Mouse (Mus musculus) embryonic facial prominence, embryonic 13.5 days (tissue): ENCODE results near the gene Tmem136. TPM values are rescaled to one million over a fixed set of nuclear protein-coding genes. Genes with fewer than 3 reads are reported as not detected.
A peak's percentile ranks its signal among the peaks of the same experiment; 100 is the strongest.
"Not testable (repeated sequence)": the region's sequence is repeated elsewhere in the genome, so short reads cannot be mapped to it uniquely, and the experiment has no call there.

ENCODE experiments used
- ATAC-seq: fragments of 200-750 bp; cut with Nextera tagmentation; 2 replicates; pipeline ENCODE4 v1.8.0; 2017; ENCODE audit warnings: low read depth; ENCODE audit not compliant: insufficient number of reproducible peaks, insufficient read depth, low FRiP score, low TSS enrichment
- H3K27ac ChIP-seq: fragments of 300-500 bp; sonication (generic); 2 replicates; pipeline ENCODE4 v1.5.1; 2015; ENCODE audit warnings: moderate library complexity, mild to moderate bottlenecking, inconsistent platforms
- H3K27me3 ChIP-seq: fragments of 300-500 bp; sonication (generic); 2 replicates; pipeline ENCODE4 v1.6.1; 2015; ENCODE audit warnings: mild to moderate bottlenecking, inconsistent platforms
- H3K36me3 ChIP-seq: fragments of 300-500 bp; sonication (generic); 2 replicates; pipeline ENCODE4 v1.6.1; 2015; ENCODE audit warnings: mild to moderate bottlenecking, inconsistent platforms
- H3K4me1 ChIP-seq: fragments of 300-500 bp; sonication (generic); 2 replicates; pipeline ENCODE4 v1.6.1; 2015; ENCODE audit warnings: inconsistent platforms
- H3K4me2 ChIP-seq: fragments of 300-500 bp; sonication (generic); 2 replicates; pipeline ENCODE4 v1.6.1; 2015; ENCODE audit warnings: moderate library complexity, mild to moderate bottlenecking, inconsistent platforms
- H3K4me3 ChIP-seq: fragments of 300-500 bp; sonication (generic); 2 replicates; pipeline ENCODE4 v1.5.1; 2015; ENCODE audit warnings: mild to moderate bottlenecking, inconsistent platforms
- H3K9ac ChIP-seq: fragments of 300-500 bp; sonication (generic); 2 replicates; pipeline ENCODE4 v1.6.1; 2015; ENCODE audit warnings: mild to moderate bottlenecking, inconsistent platforms
- H3K9me3 ChIP-seq: fragments of 300-500 bp; sonication (generic); 2 replicates; pipeline ENCODE4 v1.6.1; 2016; ENCODE audit warnings: inconsistent platforms
- WGBS: fragments of 180-500 bp; shearing (Covaris S2); methylation state at CpG from one replicate; pipeline ENCODE4 v1.1.7; 2015; ENCODE audit warnings: mixed read lengths; 5-methylcytosine and 5-hydroxymethylcytosine counted together
- polyA plus RNA-seq: library from polyadenylated mRNA; unstranded; fragments of >200 nt; fragmentation: Nextera tagmentation; extraction: Ambion mirVana; gene quantifications from 2 replicates; pipeline ENCODE4 v1.2.1, GENCODE M21; 2015

Gene Tmem136
- polyA plus RNA-seq, 1 experiment from 2014 or later = 7.8 TPM

- H3K4me1 ChIP-seq = 0 out of 2 replicates have a peak, but pooled peaks cover 4% of the 10 kb centered on the region
- H3K9me3 ChIP-seq = no peaks in the 10 kb centered on the region
- H3K4me2 ChIP-seq = no peak overlapping the region
- H3K27ac ChIP-seq = no peak overlapping the region
- no peak overlapping the region for H3K4me3 ChIP-seq
- no peaks in the 10 kb centered on the region for H3K27me3 ChIP-seq
- no peaks in the 10 kb centered on the region for H3K36me3 ChIP-seq
- no peak for ATAC-seq
- WGBS = 70% methylated on average over 5 of the region's 5 CpGs
- H3K9ac ChIP-seq = no peak overlapping the region
Measured at GRCm38 (mm10) chr9:43131940-43132339, 15.6 kb upstream of the Tmem136 start.

DNA sequence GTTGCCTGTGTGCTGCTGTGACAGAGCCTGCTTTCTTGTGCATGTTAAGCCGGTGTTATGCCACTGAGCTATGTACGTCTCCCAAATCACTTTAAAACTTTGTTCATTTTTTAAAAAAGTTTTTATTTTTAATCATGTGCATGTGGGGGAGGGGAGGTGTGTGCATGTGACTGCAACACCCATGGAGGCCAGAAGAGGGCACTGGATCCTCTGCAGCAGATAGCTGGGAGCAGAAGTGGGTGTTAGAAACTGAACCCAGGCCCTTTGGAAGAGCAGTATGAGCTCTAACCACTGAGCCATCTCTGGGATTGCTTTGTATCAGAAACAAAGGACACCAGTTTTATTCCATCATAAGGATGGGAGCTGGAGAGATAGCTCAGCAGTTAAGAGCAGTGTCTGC lies 14.3 kb upstream of the Tmem136 start:
- Histone ChIP-seq H3K4me2 (no peak overlapping the region), H3K27me3 (no peaks in the 10 kb centered on the region), H3K9ac (no peak overlapping the region), H3K9me3 (no peaks in the 10 kb centered on the region), H3K4me1 (0 out of 2 replicates have a peak, but pooled peaks cover 4% of the 10 kb centered on the region), H3K4me3 (no peak overlapping the region), H3K27ac (no peak overlapping the region), H3K36me3 (no peaks in the 10 kb centered on the region)
- 90% methylated on average over 2 of the region's 2 CpGs for WGBS
- ATAC-seq = no peak

- WGBS = 68% methylated on average over 10 of the region's 10 CpGs
- no peak overlapping the region for H3K27ac ChIP-seq
- no peak overlapping the region for H3K9ac ChIP-seq
- no peak overlapping the region for H3K4me2 ChIP-seq
- no peaks in the 10 kb centered on the region for H3K9me3 ChIP-seq
- H3K4me1 ChIP-seq = 0 out of 2 replicates have a peak, but pooled peaks cover 4% of the 10 kb centered on the region
- H3K27me3 ChIP-seq = no peaks in the 10 kb centered on the region
- no peak for ATAC-seq
- no peak overlapping the region for H3K4me3 ChIP-seq
- H3K36me3 ChIP-seq = no peaks in the 10 kb centered on the region
Measured at GRCm38 (mm10) chr9:43127101-43127787, 10.9 kb upstream of the Tmem136 start.

DNA sequence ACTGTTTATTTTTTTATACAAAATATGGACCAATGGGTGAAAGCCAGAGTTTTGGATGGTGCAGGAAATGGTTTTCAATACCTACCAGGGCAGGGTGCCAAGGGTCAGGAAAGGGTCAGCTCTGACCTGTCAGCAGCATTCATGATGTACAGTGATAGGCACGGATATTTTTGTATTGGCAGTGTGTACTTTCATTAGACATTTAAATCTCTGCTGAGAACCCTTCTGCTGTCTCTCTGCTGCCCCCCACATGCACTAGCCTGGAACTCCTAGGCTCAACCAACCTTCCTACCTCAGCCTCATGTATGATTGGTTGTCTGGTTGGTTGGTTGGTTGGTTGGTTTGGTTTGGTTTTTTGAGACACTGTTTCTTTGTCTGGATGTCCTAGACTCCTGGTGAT lies 6.0 kb upstream of the Tmem136 start:
- no peaks in the 10 kb centered on the region for H3K9me3 ChIP-seq

DNA sequence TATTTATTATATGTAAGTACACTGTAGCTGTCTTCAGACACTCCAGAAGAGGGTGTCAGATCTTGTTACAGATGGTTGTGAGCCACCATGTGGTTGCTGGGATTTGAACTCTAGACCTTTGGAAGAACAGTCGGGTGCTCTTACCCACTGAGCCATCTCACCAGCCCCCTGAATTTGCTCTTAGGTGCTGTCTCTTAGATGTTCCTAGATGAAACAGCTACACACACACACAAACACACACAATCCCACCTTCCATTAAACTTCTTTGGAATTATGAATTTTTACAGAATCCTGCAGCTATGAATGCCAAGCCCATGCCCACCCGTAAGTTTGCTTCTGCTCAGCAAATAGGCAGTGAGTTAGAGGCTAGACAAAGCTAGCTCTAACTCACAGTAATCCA lies 5.6 kb upstream of the Tmem136 start:
- H3K27ac ChIP-seq = not testable (repeated sequence)

More for the DNA sequence above, 6.0 kb upstream of the Tmem136 start:
- Histone ChIP-seq H3K36me3 (no peaks in the 10 kb centered on the region), H3K4me3 (no peak overlapping the region), H3K4me2 (no peak overlapping the region), H3K9ac (no peak overlapping the region), H3K4me1 (no peaks in the 10 kb centered on the region), H3K27me3 (no peaks in the 10 kb centered on the region), H3K27ac (no peak overlapping the region)
- ATAC-seq = no peak
- 41% methylated on average over 1 of the region's 1 CpGs for whole genome bisulfite sequencing

GRCm38 (mm10) chr9:43116997-43117336 lies 597 bp upstream of the Tmem136 start:
- H3K27ac ChIP-seq = no peak overlapping the region
- peak overlapping the region; percentile 88; the same call in 1 of the 2 replicates for H3K4me2 ChIP-seq

More for the DNA sequence above, 5.6 kb upstream of the Tmem136 start:
- H3K9ac ChIP-seq, H3K4me1 ChIP-seq, H3K36me3 ChIP-seq, H3K4me3 ChIP-seq, H3K27me3 ChIP-seq, ATAC-seq, H3K9me3 ChIP-seq, H3K4me2 ChIP-seq: not testable (repeated sequence)
- WGBS = 90% methylated on average over 2 of the region's 2 CpGs

DNA sequence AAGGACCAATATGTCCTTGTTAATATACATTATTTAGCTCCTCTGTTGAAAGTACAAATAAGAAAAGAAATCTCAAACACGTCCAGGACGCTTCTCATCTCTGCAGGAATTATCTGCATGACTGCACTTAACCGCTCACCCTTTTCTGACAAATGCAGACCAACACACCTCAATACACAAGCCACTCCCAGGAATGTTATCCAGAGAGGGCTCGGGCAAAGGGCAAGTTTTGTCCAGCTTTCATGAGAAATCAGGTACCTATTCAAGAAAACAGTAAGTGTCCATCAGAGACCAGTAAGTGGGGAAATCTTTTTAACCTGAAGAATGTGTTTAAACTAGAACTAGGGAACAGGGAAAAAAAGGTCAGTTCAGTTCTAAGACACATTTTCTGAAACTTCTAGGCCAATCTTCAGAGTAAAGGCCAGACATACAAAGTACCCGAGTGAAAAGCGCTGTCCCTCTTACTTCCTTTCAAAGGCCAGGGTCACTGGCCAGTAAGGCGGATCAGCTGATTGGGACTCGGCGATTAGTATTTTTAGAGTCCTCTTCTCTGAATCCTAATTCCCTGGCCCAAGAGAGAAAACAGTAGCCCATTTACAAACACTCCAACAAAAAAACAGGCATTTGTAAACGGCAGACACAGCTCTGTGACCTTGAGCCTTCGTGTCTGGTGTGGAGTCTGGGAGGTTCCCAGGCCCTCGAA lies 788 bp downstream of the Tmem136 start:
- H3K36me3 ChIP-seq = peaks cover 15% of the 10 kb centered on the region
- H3K27me3 ChIP-seq = no peaks in the 10 kb centered on the region
- peak overlapping the region; percentile 88 for H3K4me2 ChIP-seq
- 0 out of 2 replicates have a peak overlapping the region, but pooled peaks have one; percentile 16 for H3K27ac ChIP-seq
- H3K9ac ChIP-seq = peak overlapping the region; percentile 86
- H3K9me3 ChIP-seq = no peaks in the 10 kb centered on the region
- H3K4me1 ChIP-seq = peaks cover 6% of the 10 kb centered on the region; the same call in 1 of the 2 replicates
- no peak for ATAC-seq
- peak overlapping the region; percentile 88 for H3K4me3 ChIP-seq
- 26% methylated on average over 12 of the region's 12 CpGs for WGBS

More at GRCm38 (mm10) chr9:43116997-43117336, 597 bp upstream of the Tmem136 start:
- Histone ChIP-seq H3K9ac (no peak overlapping the region), H3K27me3 (no peaks in the 10 kb centered on the region), H3K4me3 (no peak overlapping the region), H3K4me1 (peaks cover 6% of the 10 kb centered on the region; the same call in 1 of the 2 replicates), H3K9me3 (no peaks in the 10 kb centered on the region), H3K36me3 (peaks cover 1% of the 10 kb centered on the region; the same call in 1 of the 2 replicates)
- ATAC-seq = no peak
- WGBS = 83% methylated on average over 6 of the region's 6 CpGs

DNA sequence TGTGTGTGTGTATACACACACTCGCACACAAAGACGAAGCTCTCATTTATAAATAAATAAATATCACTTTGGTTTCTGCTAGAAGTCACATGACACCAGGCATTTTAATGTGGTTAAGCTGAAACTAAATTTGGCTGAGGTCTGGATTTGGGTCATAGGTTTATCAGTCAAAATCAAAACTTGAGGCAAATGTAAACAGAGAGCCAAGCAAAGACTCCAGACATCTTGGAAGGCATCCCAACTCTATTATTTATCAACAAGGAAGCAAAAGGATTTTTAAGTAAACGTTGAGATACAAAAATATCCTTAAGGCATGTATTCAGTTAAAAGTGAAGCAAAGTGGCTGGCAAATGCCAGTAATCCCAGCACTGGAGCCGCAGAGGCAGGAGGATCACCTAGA lies 1.5 kb downstream of the Tmem136 start:
- no peaks in the 10 kb centered on the region for H3K27me3 ChIP-seq
- no peak overlapping the region for H3K9ac ChIP-seq
- 75% methylated on average over 4 of the region's 4 CpGs for WGBS
- no peak overlapping the region for H3K27ac ChIP-seq
- H3K4me2 ChIP-seq = no peak overlapping the region
- peaks cover 6% of the 10 kb centered on the region; the same call in 1 of the 2 replicates for H3K4me1 ChIP-seq
- no peak for ATAC-seq
- H3K36me3 ChIP-seq = peaks cover 19% of the 10 kb centered on the region
- no peak overlapping the region for H3K4me3 ChIP-seq
- no peaks in the 10 kb centered on the region for H3K9me3 ChIP-seq

DNA sequence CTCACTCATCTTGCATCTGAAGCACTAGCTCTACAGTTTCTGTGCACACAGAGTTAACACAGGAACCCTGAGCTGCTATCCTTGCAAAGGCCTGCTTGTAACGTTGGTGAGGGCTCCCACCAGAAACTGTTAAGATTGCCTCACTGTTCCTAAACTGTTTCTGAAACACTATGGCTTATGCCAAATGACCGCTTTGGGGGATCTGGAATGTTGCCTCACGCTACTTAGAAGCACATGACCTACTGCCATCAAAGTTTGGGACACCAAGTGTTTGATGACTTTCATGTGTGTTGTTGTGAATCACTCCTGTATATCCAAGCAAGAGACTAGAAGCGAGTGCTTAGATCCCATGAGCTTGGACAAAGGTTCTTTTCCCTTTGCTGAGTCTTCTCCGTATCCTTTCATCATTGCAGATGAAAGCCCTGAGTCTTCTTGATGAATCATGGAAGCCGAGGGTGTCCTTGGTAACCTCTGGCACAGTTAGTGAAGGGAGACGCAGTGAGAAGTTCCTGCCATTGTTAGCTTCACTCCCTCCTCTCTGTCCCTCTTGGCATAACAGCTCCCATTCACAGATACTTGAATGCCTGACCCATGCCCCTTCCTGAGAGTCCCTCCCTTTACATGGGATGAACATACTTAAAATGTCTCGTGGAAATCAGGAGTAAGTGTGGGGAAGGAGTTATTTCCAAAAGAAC lies 5.9 kb downstream of the Tmem136 start:
- 85% methylated on average over 8 of the region's 8 CpGs for WGBS
- ATAC-seq = no peak
- H3K9me3 ChIP-seq = no peaks in the 10 kb centered on the region

GRCm38 (mm10) chr9:43109125-43109524 lies 7.2 kb downstream of the Tmem136 start:
- Histone ChIP-seq H3K27ac (no peak overlapping the region), H3K36me3 (peaks cover 19% of the 10 kb centered on the region)

More for the DNA sequence above, 5.9 kb downstream of the Tmem136 start:
- H3K4me2 ChIP-seq = no peak overlapping the region
- no peak overlapping the region for H3K4me3 ChIP-seq
- H3K4me1 ChIP-seq = peaks cover 10% of the 10 kb centered on the region
- no peaks in the 10 kb centered on the region for H3K27me3 ChIP-seq
- peaks cover 19% of the 10 kb centered on the region for H3K36me3 ChIP-seq
- H3K9ac ChIP-seq = no peak overlapping the region
- H3K27ac ChIP-seq = no peak overlapping the region

GRCm38 (mm10) chr9:43108721-43109120 lies 7.6 kb downstream of the Tmem136 start:
- Histone ChIP-seq H3K4me3 (no peak overlapping the region), H3K27me3 (no peaks in the 10 kb centered on the region), H3K9ac (no peak overlapping the region), H3K4me2 (no peak overlapping the region), H3K4me1 (peaks cover 12% of the 10 kb centered on the region), H3K27ac (no peak overlapping the region), H3K9me3 (no peaks in the 10 kb centered on the region), H3K36me3 (peaks cover 19% of the 10 kb centered on the region)
- WGBS = 79% methylated on average over 3 of the region's 3 CpGs
- ATAC-seq = no peak

More at GRCm38 (mm10) chr9:43109125-43109524, 7.2 kb downstream of the Tmem136 start:
- Histone ChIP-seq H3K9ac (no peak overlapping the region), H3K9me3 (no peaks in the 10 kb centered on the region), H3K4me1 (peaks cover 9% of the 10 kb centered on the region; the same call in 1 of the 2 replicates), H3K4me2 (no peak overlapping the region), H3K27me3 (no peaks in the 10 kb centered on the region), H3K4me3 (no peak overlapping the region)
- 85% methylated on average over 7 of the region's 7 CpGs for WGBS
- no peak for ATAC-seq
